Mouse (Mus musculus) central nervous system, embryonic 18 days (tissue): Measurements from ENCODE around the gene Atp4b. TPM values are rescaled to one million over a fixed set of nuclear protein-coding genes. Genes with fewer than 3 reads are reported as not detected.

Experiments used
- polyA plus RNA-seq: library from polyadenylated mRNA; depleted of rRNA; stranded (reverse); fragments of >200 nt; gene quantifications from 2 replicates; pipeline ENCODE4 v1.2.3, GENCODE M21; 2012; rRNA removed

Atp4b gene
- not detected in 2 replicates for polyA plus RNA-seq

DNA sequence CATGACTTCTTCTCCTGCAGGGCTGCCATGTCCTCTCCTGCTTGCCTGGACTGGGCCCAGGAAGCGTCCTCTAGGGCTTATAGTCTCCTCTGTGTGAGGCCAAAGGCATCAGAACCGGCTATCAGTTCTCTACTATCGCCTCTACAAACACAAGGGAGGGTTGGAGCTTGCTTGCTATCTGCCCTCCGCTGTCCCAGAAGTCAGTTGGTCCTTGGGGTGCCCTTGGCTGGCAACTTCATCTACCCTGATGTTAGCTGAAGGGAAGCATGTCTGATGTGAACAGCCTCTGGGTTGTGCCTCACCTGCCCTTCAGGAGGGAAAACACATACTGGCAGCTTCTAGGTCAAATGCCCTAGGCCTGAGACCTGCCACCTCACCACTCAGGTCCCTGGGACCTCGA lies at the start of gene Atp4b:
Gene Atp4b (minus strand): TSS at position 101 of the 400 bp plus-strand sequence.

DNA sequence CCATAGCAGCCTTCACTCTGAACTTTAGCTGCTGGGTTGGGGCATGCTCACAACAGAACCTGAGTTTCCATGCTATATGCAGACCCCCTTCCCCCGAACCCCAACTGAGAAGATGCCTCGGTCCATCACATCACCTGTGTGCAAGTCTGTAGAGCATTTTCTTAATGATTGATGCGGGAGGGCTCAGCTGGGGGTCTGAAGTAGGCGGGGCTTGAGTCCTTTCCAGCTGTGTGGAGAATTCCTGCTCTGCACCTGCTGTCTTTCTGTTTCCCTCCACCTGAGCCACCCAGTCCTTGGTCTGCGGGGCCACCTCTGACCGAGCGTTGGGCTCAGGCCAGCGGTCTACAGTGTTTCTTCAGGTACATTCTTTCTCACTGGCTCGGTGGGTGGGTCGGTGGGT lies 38.3 kb upstream of the Atp4b start, which contains the start of gene Tmem255b:
Gene Tmem255b (plus strand): TSS at position 301 of the 400 bp plus-strand sequence.

DNA sequence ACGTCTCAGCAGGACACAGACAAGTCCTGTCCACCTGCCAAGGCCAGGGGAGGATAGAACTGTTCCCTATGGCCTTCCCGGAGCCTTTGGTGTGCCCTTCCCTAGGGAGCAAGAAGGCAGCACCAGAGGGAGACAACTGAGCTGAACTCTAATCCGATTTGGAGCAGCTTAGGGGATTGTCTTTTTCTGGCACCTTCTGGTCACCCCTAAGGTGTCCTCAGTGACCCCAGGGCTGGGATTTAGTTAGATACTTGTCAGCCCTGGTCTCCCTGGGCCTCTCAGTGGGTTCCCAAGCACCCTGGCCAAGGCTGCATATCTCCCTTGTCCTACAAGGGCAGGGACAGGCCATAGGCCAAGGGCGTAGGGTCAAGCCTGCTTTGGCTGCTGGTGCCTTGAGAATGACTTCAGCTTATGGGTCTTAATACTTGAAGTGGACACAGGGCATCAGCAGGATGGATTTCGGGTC lies 8.1 kb upstream of the Atp4b start, which contains the start of gene Grk1:
Gene Grk1 (plus strand): TSS at position 416 of the 466 bp plus-strand sequence.

DNA sequence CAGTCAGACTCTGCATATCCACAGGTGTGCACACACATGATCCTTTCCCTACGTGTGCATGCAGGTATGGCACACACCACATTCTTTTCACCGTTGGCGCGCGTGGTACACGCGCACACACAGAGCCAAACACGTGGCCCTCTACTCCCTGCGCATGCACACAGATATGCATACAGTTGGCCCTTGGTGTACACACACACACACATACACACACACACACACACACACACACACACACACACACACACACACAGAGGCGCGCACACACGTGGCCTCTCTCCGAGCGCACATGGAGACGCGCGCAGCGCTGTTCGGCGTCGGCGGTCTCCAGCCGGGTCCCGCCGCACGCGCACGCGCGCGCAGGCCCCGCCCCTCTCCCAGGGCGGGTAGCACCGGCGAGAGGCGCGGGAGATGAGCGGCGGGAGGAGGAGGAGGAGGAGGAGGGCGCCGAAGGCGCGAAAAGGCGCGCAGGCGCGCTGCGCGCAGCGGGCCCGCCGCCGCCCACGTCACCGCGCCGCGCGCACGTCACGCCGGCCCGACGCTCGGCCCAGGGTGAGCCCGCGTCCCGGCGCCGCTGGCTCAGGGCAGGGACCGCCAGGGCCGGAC lies 58.3 kb downstream of the Atp4b start, which contains the start of gene Tfdp1:
Gene Tfdp1 (plus strand): TSS at position 497 of the 606 bp plus-strand sequence.

Other genes starting within 250 kb of the Atp4b start
- 300 and 305 TPM in 2 replicates for gene Lamp1, start 237.7 kb downstream of the Atp4b start, polyA plus RNA-seq
- 13.8 and 16.2 TPM in 2 replicates for gene Grtp1, start 196.2 kb downstream of the Atp4b start, polyA plus RNA-seq
- 0.19 and 1.1 TPM in 2 replicates for gene Adprhl1, start 142.7 kb downstream of the Atp4b start, polyA plus RNA-seq
- gene Dcun1d2, start 108.7 kb downstream of the Atp4b start, polyA plus RNA-seq, result 46.3 and 48.8 TPM in 2 replicates
- gene Tmco3, start 108.6 kb downstream of the Atp4b start, polyA plus RNA-seq, result 35.2 and 36.1 TPM in 2 replicates
- 139 and 142 TPM in 2 replicates for gene Tfdp1, start 58.1 kb downstream of the Atp4b start, polyA plus RNA-seq
- 0.03 TPM in 2 replicates for gene Grk1, start 8.3 kb upstream of the Atp4b start, polyA plus RNA-seq
- gene Tmem255b, start 38.4 kb upstream of the Atp4b start, polyA plus RNA-seq, result 0.75 and 0.94 TPM in 2 replicates
- 52.8 and 58.1 TPM in 2 replicates for gene Gas6, start 97.7 kb upstream of the Atp4b start, polyA plus RNA-seq
- gene 1700029H14Rik, start 165.6 kb upstream of the Atp4b start, polyA plus RNA-seq, result 0.08 and 0.17 TPM in 2 replicates